Mouse (Mus musculus) embryonic facial prominence, embryonic 11.5 days (tissue): ENCODE data around the gene Acsl5. TPM values are rescaled to one million over a fixed set of nuclear protein-coding genes. Genes with fewer than 3 reads are reported as not detected.

Experiments used
- ATAC-seq: fragments of 200-750 bp; cut with Nextera tagmentation; replicated peaks from 2 replicates; pipeline ENCODE4 v1.8.0; 2017; ENCODE audit warnings: low read depth; ENCODE audit not compliant: insufficient number of reproducible peaks, low FRiP score, low TSS enrichment
- DNase-seq: peaks from one replicate; pipeline ENCODE4 v3.0.0-alpha.2; 2015; ENCODE audit warnings: low spot score
- H3K27ac ChIP-seq: fragments of 300-500 bp; sonication (generic); replicated peaks from 2 replicates; pipeline ENCODE4 v1.5.1; 2014; ENCODE audit warnings: mild to moderate bottlenecking, low read depth, low read length, control low read depth
- H3K27me3 ChIP-seq: fragments of 300-500 bp; sonication (generic); 2 replicates; pipeline ENCODE4 v1.6.1; 2014; ENCODE audit warnings: mild to moderate bottlenecking, low read length, moderate library complexity, mixed read lengths; ENCODE audit not compliant: control insufficient read depth, insufficient read depth
- H3K36me3 ChIP-seq: fragments of 300-500 bp; sonication (generic); replicated peaks from 2 replicates; pipeline ENCODE4 v1.6.1; 2014; ENCODE audit warnings: low read depth, mild to moderate bottlenecking, low read length, moderate library complexity, mixed read lengths; ENCODE audit not compliant: control insufficient read depth, insufficient read depth
- H3K4me1 ChIP-seq: fragments of 300-500 bp; sonication (generic); 2 replicates; pipeline ENCODE4 v1.6.1; 2014; ENCODE audit warnings: low read length, mixed read lengths; ENCODE audit not compliant: control insufficient read depth, insufficient read depth
- H3K4me2 ChIP-seq: fragments of 300-500 bp; sonication (generic); 2 replicates; pipeline ENCODE4 v1.6.1; 2014; ENCODE audit warnings: low read depth, mild to moderate bottlenecking, control low read depth, low read length, moderate library complexity
- H3K4me3 ChIP-seq: fragments of 300-500 bp; sonication (generic); 2 replicates; pipeline ENCODE4 v1.5.1; 2014; ENCODE audit warnings: low read depth, low read length, control low read depth
- H3K9ac ChIP-seq: fragments of 300-500 bp; sonication (generic); replicated peaks from 2 replicates; pipeline ENCODE4 v1.6.1; 2014; ENCODE audit warnings: mild to moderate bottlenecking, control low read depth, low read length
- H3K9me3 ChIP-seq: fragments of 300-500 bp; sonication (generic); replicated peaks from 2 replicates; pipeline ENCODE4 v1.6.1; 2016; ENCODE audit warnings: mild to moderate bottlenecking, low read length, inconsistent platforms, mixed read lengths; ENCODE audit not compliant: control insufficient read depth
- WGBS: fragments of 180-500 bp; shearing (Covaris S2); extraction: QIAGEN DNeasy Blood & Tissue Kit; methylation state at CpG from one replicate; pipeline ENCODE4 v1.1.7; 2014; 5-methylcytosine and 5-hydroxymethylcytosine counted together
- polyA plus RNA-seq: library from polyadenylated mRNA; unstranded; fragments of >200 nt; fragmentation: Nextera tagmentation; extraction: Ambion mirVana; gene quantifications from 2 replicates; pipeline ENCODE4 v1.2.1, GENCODE M21; 2014

The Acsl5 gene
- polyA plus RNA-seq, 1 experiment from 2014 or later = 30.0 TPM

GRCm38 (mm10) chr19:55257656-55258375 lies 6.1 kb downstream of the Acsl5 start:
- Histone ChIP-seq H3K36me3 (no peaks in the 10 kb centered on the region), H3K27ac (no peak overlapping the region), H3K27me3 (no peaks in the 10 kb centered on the region), H3K4me2 (no peak overlapping the region), H3K9ac (no peak overlapping the region), H3K4me3 (no peak overlapping the region), H3K4me1 (no peaks in the 10 kb centered on the region; the same call in 1 of the 2 replicates), H3K9me3 (no peaks in the 10 kb centered on the region)
- DNase-seq (no peak), ATAC-seq (no peak)
- WGBS = 91% methylated on average over 5 of the region's 5 CpGs

- H3K27me3 ChIP-seq = no peaks in the 10 kb centered on the region
- ATAC-seq = no peak
- H3K9ac ChIP-seq = no peak overlapping the region
- DNase-seq = no peak
- H3K4me1 ChIP-seq = no peaks in the 10 kb centered on the region; the same call in 1 of the 2 replicates
- H3K4me2 ChIP-seq = no peak overlapping the region
- H3K36me3 ChIP-seq = no peaks in the 10 kb centered on the region
- H3K27ac ChIP-seq = no peak overlapping the region
- H3K9me3 ChIP-seq = no peaks in the 10 kb centered on the region
- whole genome bisulfite sequencing = 89% methylated on average over 5 of the region's 5 CpGs
- H3K4me3 ChIP-seq = no peak overlapping the region
Measured at GRCm38 (mm10) chr19:55258514-55258913, 6.8 kb downstream of the Acsl5 start.

- Histone ChIP-seq H3K4me1 (no peaks in the 10 kb centered on the region), H3K27ac (no peak overlapping the region), H3K27me3 (no peaks in the 10 kb centered on the region), H3K36me3 (no peaks in the 10 kb centered on the region), H3K4me2 (no peak overlapping the region), H3K9me3 (no peaks in the 10 kb centered on the region), H3K4me3 (no peak overlapping the region), H3K9ac (no peak overlapping the region)
- DNase-seq (no peak), ATAC-seq (no peak)
- WGBS = 76% methylated on average over 12 of the region's 12 CpGs
Measured at GRCm38 (mm10) chr19:55260389-55261184, 8.8 kb downstream of the Acsl5 start.

GRCm38 (mm10) chr19:55265269-55265668 lies 13.5 kb downstream of the Acsl5 start:
- Histone ChIP-seq H3K4me2 (no peak overlapping the region), H3K27me3 (no peaks in the 10 kb centered on the region), H3K9me3 (no peaks in the 10 kb centered on the region), H3K36me3 (no peaks in the 10 kb centered on the region), H3K4me3 (no peak overlapping the region), H3K4me1 (no peaks in the 10 kb centered on the region), H3K9ac (no peak overlapping the region), H3K27ac (no peak overlapping the region)
- no peak for ATAC-seq
- no peak for DNase-seq
- WGBS = 80% methylated on average over 3 of the region's 3 CpGs

GRCm38 (mm10) chr19:55266786-55267185 lies 15.0 kb downstream of the Acsl5 start:
- WGBS = 75% methylated on average over 3 of the region's 3 CpGs
- no peak overlapping the region for H3K9ac ChIP-seq
- H3K4me1 ChIP-seq = no peaks in the 10 kb centered on the region
- no peak for DNase-seq
- no peak for ATAC-seq
- H3K4me2 ChIP-seq = no peak overlapping the region
- H3K27ac ChIP-seq = no peak overlapping the region
- H3K27me3 ChIP-seq = no peaks in the 10 kb centered on the region
- no peaks in the 10 kb centered on the region for H3K36me3 ChIP-seq
- H3K4me3 ChIP-seq = no peak overlapping the region
- no peaks in the 10 kb centered on the region for H3K9me3 ChIP-seq

- DNase-seq (no peak), ATAC-seq (no peak)
- H3K4me3 ChIP-seq = no peak overlapping the region
- H3K36me3 ChIP-seq = no peaks in the 10 kb centered on the region
- H3K27me3 ChIP-seq = no peaks in the 10 kb centered on the region
- 75% methylated on average over 3 of the region's 3 CpGs for whole genome bisulfite sequencing
- no peaks in the 10 kb centered on the region for H3K9me3 ChIP-seq
- H3K9ac ChIP-seq = no peak overlapping the region
- H3K4me2 ChIP-seq = no peak overlapping the region
- H3K4me1 ChIP-seq = no peaks in the 10 kb centered on the region
- H3K27ac ChIP-seq = no peak overlapping the region
Measured at GRCm38 (mm10) chr19:55268150-55268549, 16.4 kb downstream of the Acsl5 start.

GRCm38 (mm10) chr19:55269051-55269450 lies 17.3 kb downstream of the Acsl5 start:
- DNase-seq = no peak
- Histone ChIP-seq H3K27me3 (no peaks in the 10 kb centered on the region), H3K4me1 (no peaks in the 10 kb centered on the region), H3K27ac (no peak overlapping the region), H3K9me3 (no peaks in the 10 kb centered on the region), H3K9ac (no peak overlapping the region), H3K4me3 (no peak overlapping the region), H3K36me3 (no peaks in the 10 kb centered on the region), H3K4me2 (no peak overlapping the region)
- no peak for ATAC-seq
- 84% methylated on average over 5 of the region's 5 CpGs for WGBS

- Histone ChIP-seq H3K4me2 (no peak overlapping the region), H3K9ac (no peak overlapping the region), H3K27ac (no peak overlapping the region), H3K4me1 (no peaks in the 10 kb centered on the region), H3K36me3 (no peaks in the 10 kb centered on the region), H3K4me3 (no peak overlapping the region), H3K9me3 (no peaks in the 10 kb centered on the region), H3K27me3 (no peaks in the 10 kb centered on the region)
- WGBS = 46% methylated on average over 3 of the region's 3 CpGs
- DNase-seq = peak; percentile 32
- ATAC-seq = no peak
Measured at GRCm38 (mm10) chr19:55271448-55271847, 19.7 kb downstream of the Acsl5 start.
